Mouse (Mus musculus): Measurements from ENCODE around the gene Clec18a.

- TF ChIP-seq CTCF (IDR thresholded peaks at IDR 0.05; ENCODE audit: low read depth), result no peak
- TF ChIP-seq EP300 (optimal IDR thresholded peaks at IDR 0.05), result no peak
Observed at GRCm38 (mm10) chr8:111079461-111079860, 12.8 kb downstream of the Clec18a start.

Measured in stomach, postnatal 0 days (tissue).